Mouse (Mus musculus) small intestine, adult 2 months (tissue): Measurements from ENCODE around the gene Anks3.

Experiments
- CTCF ChIP-seq: fragments of 200-500 bp; IDR thresholded peaks from 2 replicates; pipeline ENCODE4 v1.5.1; 2012; ENCODE audit warnings: low read depth, mild to moderate bottlenecking, control low read depth, inconsistent platforms, low read length, moderate library complexity, mixed read lengths; ENCODE audit not compliant: insufficient replicate concordance, insufficient read length; ENCODE audit errors: extremely low read depth
- POLR2A ChIP-seq: fragments of 200-500 bp; IDR thresholded peaks from 2 replicates; pipeline ENCODE4 v1.6.1; 2012; ENCODE audit warnings: low read depth, mild to moderate bottlenecking, control low read depth, inconsistent platforms, low read length, moderate library complexity

DNA sequence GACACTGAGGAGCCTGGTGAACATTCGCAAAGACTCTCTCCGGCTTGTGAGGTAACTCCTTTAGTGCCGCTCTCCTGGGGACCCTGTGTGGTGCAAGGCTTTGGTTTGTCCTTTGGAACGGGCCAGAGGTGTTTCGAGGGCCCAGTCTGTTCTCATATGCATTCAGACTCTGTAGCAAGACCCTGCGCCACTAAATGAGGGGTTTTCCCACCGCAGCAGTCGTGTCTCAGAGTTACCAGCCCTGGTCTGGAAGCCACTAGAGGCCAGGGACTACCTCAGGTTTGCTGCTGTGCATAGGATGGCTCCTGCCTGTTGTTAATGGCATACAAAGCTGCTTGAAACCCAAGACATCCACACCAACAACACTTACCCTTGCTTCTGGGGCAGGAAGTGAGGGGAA is 53.2 kb downstream of the Anks3 start:
- TF ChIP-seq CTCF (no peak), POLR2A (no peak)
